Mouse (Mus musculus): ENCODE data around the gene Ugt1a7c. TPM values are rescaled to one million over a fixed set of nuclear protein-coding genes. Genes with fewer than 3 reads are reported as not detected.
"Not testable (repeated sequence)": the region's sequence is repeated elsewhere in the genome, so short reads cannot be mapped to it uniquely, and the experiment has no call there.

Ugt1a7c gene
- polyA plus RNA-seq, 1 experiment from 2014 or later, result 0.94 TPM

- 67% methylated on average over 3 of the region's 3 CpGs for WGBS
- ATAC-seq, result peak; percentile 14; the same call in 1 of the 2 replicates
Observed at GRCm38 (mm10) chr1:88133908-88134456, 39.1 kb downstream of the Ugt1a7c start.

GRCm38 (mm10) chr1:88134457-88135011, 39.7 kb downstream of the Ugt1a7c start, which contains the start of gene Ugt1a6a:
TSS of gene Ugt1a6a (plus strand) at chr1:88134809.
- WGBS, result 49% methylated on average over 5 of the region's 5 CpGs
- H3K27ac ChIP-seq (ENCODE audit: low read length), result peak within 1 kb of the TSS; percentile 3; the same call in 1 of the 2 replicates

More at GRCm38 (mm10) chr1:88133908-88134456, 39.1 kb downstream of the Ugt1a7c start:
- Histone ChIP-seq H3K27me3 (ENCODE audit: control insufficient read depth, insufficient read depth, low read depth, low read length) (no peaks in the 10 kb centered on the region), H3K4me2 (ENCODE audit: low read length) (no peak overlapping the region), H3K27ac (ENCODE audit: low read length) (peak overlapping the region; percentile 3; the same call in 1 of the 2 replicates), H3K9ac (ENCODE audit: low read depth, low read length) (no peak overlapping the region), H3K36me3 (ENCODE audit: control insufficient read depth, insufficient read depth, low read length) (no peaks in the 10 kb centered on the region), H3K9me3 (replicated peaks; ENCODE audit: control insufficient read depth, low read length, poor library complexity, severe bottlenecking) (no peaks in the 10 kb centered on the region), H3K4me1 (ENCODE audit: control insufficient read depth, insufficient read depth, low read length) (no peaks in the 10 kb centered on the region), H3K4me3 (ENCODE audit: low read depth, low read length) (no peak overlapping the region)

GRCm38 (mm10) chr1:88135229-88135904, 40.5 kb downstream of the Ugt1a7c start:
- H3K9me3 ChIP-seq (replicated peaks; ENCODE audit: control insufficient read depth, low read length, poor library complexity, severe bottlenecking); H3K4me1 ChIP-seq (ENCODE audit: control insufficient read depth, insufficient read depth, low read length); H3K27me3 ChIP-seq (ENCODE audit: control insufficient read depth, insufficient read depth, low read depth, low read length); H3K9ac ChIP-seq (ENCODE audit: low read depth, low read length); H3K27ac ChIP-seq (ENCODE audit: low read length); H3K36me3 ChIP-seq (ENCODE audit: control insufficient read depth, insufficient read depth, low read length); H3K4me2 ChIP-seq (ENCODE audit: low read length); ATAC-seq; H3K4me3 ChIP-seq (ENCODE audit: low read depth, low read length): not testable (repeated sequence)
- WGBS, result 87% methylated on average over 5 of the region's 6 CpGs

More at GRCm38 (mm10) chr1:88134457-88135011, 39.7 kb downstream of the Ugt1a7c start, which contains the start of gene Ugt1a6a:
- not testable (repeated sequence) for H3K9me3 ChIP-seq (replicated peaks; ENCODE audit: control insufficient read depth, low read length, poor library complexity, severe bottlenecking); H3K9ac ChIP-seq (ENCODE audit: low read depth, low read length); H3K4me3 ChIP-seq (ENCODE audit: low read depth, low read length); H3K4me1 ChIP-seq (ENCODE audit: control insufficient read depth, insufficient read depth, low read length); H3K36me3 ChIP-seq (ENCODE audit: control insufficient read depth, insufficient read depth, low read length); H3K27me3 ChIP-seq (ENCODE audit: control insufficient read depth, insufficient read depth, low read depth, low read length); H3K4me2 ChIP-seq (ENCODE audit: low read length)
- ATAC-seq, result peak; percentile 75

- Histone ChIP-seq H3K27me3 (ENCODE audit: control insufficient read depth, insufficient read depth, low read depth, low read length) (no peaks in the 10 kb centered on the region), H3K4me2 (ENCODE audit: low read length) (no peak overlapping the region), H3K4me1 (ENCODE audit: control insufficient read depth, insufficient read depth, low read length) (no peaks in the 10 kb centered on the region), H3K4me3 (ENCODE audit: low read depth, low read length) (no peak overlapping the region), H3K9ac (ENCODE audit: low read depth, low read length) (no peak overlapping the region), H3K36me3 (ENCODE audit: control insufficient read depth, insufficient read depth, low read length) (no peaks in the 10 kb centered on the region), H3K27ac (ENCODE audit: low read length) (no peak overlapping the region), H3K9me3 (replicated peaks; ENCODE audit: control insufficient read depth, low read length, poor library complexity, severe bottlenecking) (no peaks in the 10 kb centered on the region)
- 77% methylated on average over 2 of the region's 2 CpGs for WGBS
- no peak for ATAC-seq
Observed at GRCm38 (mm10) chr1:88136646-88137045, 41.8 kb downstream of the Ugt1a7c start.

GRCm38 (mm10) chr1:88137264-88137663, 42.4 kb downstream of the Ugt1a7c start:
- ATAC-seq, result no peak
- WGBS, result 89% methylated on average over 3 of the region's 3 CpGs
- Histone ChIP-seq H3K27me3 (ENCODE audit: control insufficient read depth, insufficient read depth, low read depth, low read length) (no peaks in the 10 kb centered on the region), H3K36me3 (ENCODE audit: control insufficient read depth, insufficient read depth, low read length) (no peaks in the 10 kb centered on the region), H3K9ac (ENCODE audit: low read depth, low read length) (no peak overlapping the region), H3K4me1 (ENCODE audit: control insufficient read depth, insufficient read depth, low read length) (no peaks in the 10 kb centered on the region), H3K4me3 (ENCODE audit: low read depth, low read length) (no peak overlapping the region), H3K27ac (ENCODE audit: low read length) (no peak overlapping the region), H3K4me2 (ENCODE audit: low read length) (no peak overlapping the region), H3K9me3 (replicated peaks; ENCODE audit: control insufficient read depth, low read length, poor library complexity, severe bottlenecking) (no peaks in the 10 kb centered on the region)

GRCm38 (mm10) chr1:88138145-88138544, 43.3 kb downstream of the Ugt1a7c start:
- no peak overlapping the region for H3K4me2 ChIP-seq (ENCODE audit: low read length)
- 93% methylated on average over 1 of the region's 1 CpGs for WGBS

GRCm38 (mm10) chr1:88140492-88140891, 45.6 kb downstream of the Ugt1a7c start:
- H3K27ac ChIP-seq (ENCODE audit: low read length); ATAC-seq; H3K4me2 ChIP-seq (ENCODE audit: low read length); H3K9me3 ChIP-seq (replicated peaks; ENCODE audit: control insufficient read depth, low read length, poor library complexity, severe bottlenecking); H3K4me1 ChIP-seq (ENCODE audit: control insufficient read depth, insufficient read depth, low read length); H3K9ac ChIP-seq (ENCODE audit: low read depth, low read length); H3K4me3 ChIP-seq (ENCODE audit: low read depth, low read length); H3K27me3 ChIP-seq (ENCODE audit: control insufficient read depth, insufficient read depth, low read depth, low read length); H3K36me3 ChIP-seq (ENCODE audit: control insufficient read depth, insufficient read depth, low read length): not testable (repeated sequence)
- 60% methylated on average over 1 of the region's 1 CpGs for WGBS

More at GRCm38 (mm10) chr1:88138145-88138544, 43.3 kb downstream of the Ugt1a7c start:
- no peaks in the 10 kb centered on the region for H3K4me1 ChIP-seq (ENCODE audit: control insufficient read depth, insufficient read depth, low read length)
- H3K9me3 ChIP-seq (replicated peaks; ENCODE audit: control insufficient read depth, low read length, poor library complexity, severe bottlenecking), result no peaks in the 10 kb centered on the region
- no peak overlapping the region for H3K4me3 ChIP-seq (ENCODE audit: low read depth, low read length)
- no peaks in the 10 kb centered on the region for H3K36me3 ChIP-seq (ENCODE audit: control insufficient read depth, insufficient read depth, low read length)
- no peak overlapping the region for H3K27ac ChIP-seq (ENCODE audit: low read length)
- no peak overlapping the region for H3K9ac ChIP-seq (ENCODE audit: low read depth, low read length)
- no peaks in the 10 kb centered on the region for H3K27me3 ChIP-seq (ENCODE audit: control insufficient read depth, insufficient read depth, low read depth, low read length)
- no peak for ATAC-seq

GRCm38 (mm10) chr1:88143966-88144675, 49.3 kb downstream of the Ugt1a7c start:
- not testable (repeated sequence) for H3K9me3 ChIP-seq (replicated peaks; ENCODE audit: control insufficient read depth, low read length, poor library complexity, severe bottlenecking); H3K4me2 ChIP-seq (ENCODE audit: low read length); H3K36me3 ChIP-seq (ENCODE audit: control insufficient read depth, insufficient read depth, low read length); H3K27ac ChIP-seq (ENCODE audit: low read length); H3K9ac ChIP-seq (ENCODE audit: low read depth, low read length); H3K4me1 ChIP-seq (ENCODE audit: control insufficient read depth, insufficient read depth, low read length); H3K4me3 ChIP-seq (ENCODE audit: low read depth, low read length); H3K27me3 ChIP-seq (ENCODE audit: control insufficient read depth, insufficient read depth, low read depth, low read length); ATAC-seq
- WGBS, result 1% methylated on average over 5 of the region's 5 CpGs

Data from midbrain, embryonic 16.5 days (tissue).